ENCODE assay signal across 15 mouse cellular contexts in genomic region chr8:90839725-90840714, GRCm38 (mm10). TPM values are rescaled to one million over a fixed set of nuclear protein-coding genes. Genes with fewer than 3 reads are reported as not detected.
DNase-seq lines count a peak whose midpoint lies in the region; ATAC-seq and TF ChIP-seq lines count a peak whose summit lies in the region.
"Had no signal": no experiment of that assay in that cellular context is flagged by ENCODE, and none has a peak within 500 bp of the region (broad histone marks: within the 10 kb centered on the region; RNA-seq: fewer than 3 reads in every experiment).

No protein-coding gene starts in this region.

- no peak overlapping the region for H3K4me3 ChIP-seq in kidney, embryonic 15.5 days (replicated peaks)
- peak overlapping the region; percentile 46 to 63 (median 55) for H3K4me3 ChIP-seq in CH12.LX (replicated peaks in 1 of 3; ENCODE audit: low read depth in 2 of 3, low read length in 2 of 3, poor library complexity in 1 of 3)
- no peak overlapping the region for H3K4me3 ChIP-seq in limb, embryonic 10.5 days
- no peak overlapping the region for H3K4me3 ChIP-seq in hindbrain, embryonic 16.5 days (ENCODE audit: low read length)
- H3K4me3 ChIP-seq: heart, adult 2 months; neural tube, embryonic 12.5 days had no signal

- H3K4me1 ChIP-seq in kidney, embryonic 15.5 days: 0 out of 2 replicates have a peak, but pooled peaks cover 3% of the 10 kb centered on the region
- H3K4me1 ChIP-seq in CH12.LX (ENCODE audit: control insufficient read depth in 1 of 2, insufficient read depth in 2 of 2): peaks cover 17 to 71% of the 10 kb centered on the region in 2 experiments
- peaks cover 13% of the 10 kb centered on the region; the same call in 1 of the 2 replicates for H3K4me1 ChIP-seq in limb, embryonic 10.5 days
- no peaks in the 10 kb centered on the region for H3K4me1 ChIP-seq in hindbrain, embryonic 16.5 days (ENCODE audit: control insufficient read depth, insufficient read depth, low read depth, low read length)
- H3K4me1 ChIP-seq: neural tube, embryonic 12.5 days had no signal

- no peaks in the 10 kb centered on the region for H3K36me3 ChIP-seq in kidney, embryonic 15.5 days
- H3K36me3 ChIP-seq in CH12.LX (replicated peaks in 1 of 2; ENCODE audit: control insufficient read depth in 1 of 2, insufficient read depth in 1 of 2, low read length in 1 of 2): peaks cover 12 to 13% of the 10 kb centered on the region in 2 experiments
- H3K36me3 ChIP-seq in limb, embryonic 10.5 days: no peaks in the 10 kb centered on the region
- H3K36me3 ChIP-seq in hindbrain, embryonic 16.5 days (ENCODE audit: control insufficient read depth, insufficient read depth, low read length): no peaks in the 10 kb centered on the region
- H3K36me3 ChIP-seq: neural tube, embryonic 12.5 days had no signal

- 74% methylated on average over 11 of the region's 11 CpGs for WGBS in kidney, embryonic 15.5 days
- 82% methylated on average over 11 of the region's 11 CpGs for WGBS in limb, embryonic 10.5 days
- WGBS in hindbrain, embryonic 16.5 days: 77% methylated on average over 11 of the region's 11 CpGs

- H3K4me2 ChIP-seq in kidney, embryonic 15.5 days: no peak overlapping the region
- peak overlapping the region; percentile 60 for H3K4me2 ChIP-seq in CH12.LX (ENCODE audit: insufficient read depth, low read depth, poor library complexity, severe bottlenecking)
- H3K4me2 ChIP-seq in hindbrain, embryonic 16.5 days (ENCODE audit: low read length): no peak overlapping the region
- H3K4me2 ChIP-seq: hindbrain, embryonic 14.5 days; neural tube, embryonic 12.5 days had no signal

- DNase-seq in kidney, adult 9 months: peak; percentile 43
- peak; percentile 79 for DNase-seq in CH12.LX (ENCODE audit: extremely low read depth)
- peak; percentile 96 for DNase-seq in Muller cell, postnatal 12 days (ENCODE audit: inconsistent ontology term)
- DNase-seq in limb, embryonic 10.5 days (ENCODE audit: low spot score): no peak
- DNase-seq in cerebellum, postnatal 36 days: no peak
- no peak for DNase-seq in left cerebral cortex, postnatal 10 days (ENCODE audit: extremely low spot score in 1 of 2, low spot score in 2 of 2)
- DNase-seq: cerebellum, adult 9-10 months; heart, adult 2 months; right cerebral cortex, postnatal 4 days had no signal

- peak; percentile 65 for TF ChIP-seq EP300 in CH12.LX (IDR thresholded peaks at IDR 0.05; ENCODE audit: low read length)

- no peak; the same call in none of the 2 replicates for TF ChIP-seq RAD21 in CH12.LX (IDR thresholded peaks at IDR 0.05; ENCODE audit: low read depth, low read length)

- no peaks in the 10 kb centered on the region for H3K9me3 ChIP-seq in kidney, embryonic 15.5 days (replicated peaks)
- no peaks in the 10 kb centered on the region for H3K9me3 ChIP-seq in CH12.LX (replicated peaks; ENCODE audit: low read length)
- no peaks in the 10 kb centered on the region for H3K9me3 ChIP-seq in limb, embryonic 10.5 days (replicated peaks)
- no peaks in the 10 kb centered on the region for H3K9me3 ChIP-seq in hindbrain, embryonic 16.5 days (ENCODE audit: control insufficient read depth, low read length)
- H3K9me3 ChIP-seq: neural tube, embryonic 12.5 days had no signal

- in situ Hi-C loops in CH12.LX (cut with MboI; ENCODE audit: low pct_ligation_motif_present, low pct_unique_long_range_greater_than_20kb, low sequenced_read_pairs): loop anchor here (5.0 kb wide), 1 partner anchor 32 kb away; no protein-coding TSS in a partner anchor

- intact Hi-C loops in left cerebral cortex, postnatal 10 days (cut with DNase I): no loop called here

- TF ChIP-seq POLR2A in CH12.LX (IDR thresholded peaks at IDR 0.05; ENCODE audit: low read depth, low read length): no peak; the same call in none of the 2 replicates

- no peak for TF ChIP-seq CTCF in CH12.LX (conservative IDR thresholded peaks at IDR 0.05 in 1 of 2, IDR thresholded peaks at IDR 0.05 in 1 of 2; ENCODE audit: low read depth in 2 of 2, low read length in 2 of 2)

- dilution Hi-C loops in CH12.LX (cut with MboI; ENCODE audit: extremely low pct_ligation_motif_present, extremely low pct_unique_long_range_greater_than_20kb, low sequenced_read_pairs): no loop called here

- no peak for ATAC-seq in kidney, embryonic 15.5 days (replicated peaks; ENCODE audit: low FRiP score)
- no peak for ATAC-seq in hindbrain, embryonic 16.5 days

- no peaks in the 10 kb centered on the region for H3K27me3 ChIP-seq in kidney, embryonic 15.5 days
- H3K27me3 ChIP-seq in CH12.LX (replicated peaks): no peaks in the 10 kb centered on the region
- no peaks in the 10 kb centered on the region for H3K27me3 ChIP-seq in limb, embryonic 10.5 days (ENCODE audit: low read depth, poor library complexity, severe bottlenecking)
- H3K27me3 ChIP-seq in hindbrain, embryonic 16.5 days (replicated peaks; ENCODE audit: control insufficient read depth, insufficient read depth, low read length): no peaks in the 10 kb centered on the region
- H3K27me3 ChIP-seq: neural tube, embryonic 12.5 days had no signal

- H3K9ac ChIP-seq in kidney, embryonic 15.5 days: no peak overlapping the region
- peak overlapping the region; percentile 78 for H3K9ac ChIP-seq in CH12.LX (ENCODE audit: insufficient read depth, low read depth)
- no peak overlapping the region for H3K9ac ChIP-seq in hindbrain, embryonic 16.5 days (ENCODE audit: low read depth, low read length)
- H3K9ac ChIP-seq: hindbrain, embryonic 14.5 days; neural tube, embryonic 12.5 days had no signal

- peaks cover 29% of the 10 kb centered on the region for H3K79me2 ChIP-seq in CH12.LX (replicated peaks; ENCODE audit: control insufficient read depth, extremely low read depth, insufficient read depth, poor library complexity, severe bottlenecking)

- H3K27ac ChIP-seq in kidney, embryonic 15.5 days: no peak overlapping the region
- H3K27ac ChIP-seq in CH12.LX (ENCODE audit: insufficient read depth, low read depth): peak overlapping the region; percentile 93
- 0 out of 2 replicates have a peak overlapping the region, but pooled peaks have one; percentile 5 for H3K27ac ChIP-seq in limb, embryonic 10.5 days
- H3K27ac ChIP-seq in hindbrain, embryonic 16.5 days (ENCODE audit: low read depth, low read length): no peak overlapping the region
- H3K27ac ChIP-seq: hindbrain, embryonic 14.5 days; neural tube, embryonic 12.5 days had no signal

TF ChIP-seq in CH12.LX, 34 proteins besides CTCF, POLR2A, EP300 and RAD21:
- TF ChIP-seq ELF1 (IDR thresholded peaks at IDR 0.05; ENCODE audit: low read depth, low read length) (peak; percentile 88), NELFE (IDR thresholded peaks at IDR 0.05; ENCODE audit: low read depth, low read length) (peak; percentile 11; the same call in 1 of the 2 replicates), IRF4 (IDR thresholded peaks at IDR 0.05; ENCODE audit: low read depth, low read length) (peak; percentile 82), TBP (conservative IDR thresholded peaks at IDR 0.05; ENCODE audit: low read depth, low read length) (peak; percentile 40; the same call in 1 of the 2 replicates), ZNF384 (IDR thresholded peaks at IDR 0.05; ENCODE audit: low read depth, low read length) (peak; percentile 84), MAX (IDR thresholded peaks at IDR 0.05; ENCODE audit: low read length) (no peak), MEF2A (IDR thresholded peaks at IDR 0.05; ENCODE audit: borderline replicate concordance, low read depth, low read length) (peak; percentile 34; the same call in 1 of the 2 replicates), RCOR1 (conservative IDR thresholded peaks at IDR 0.05; ENCODE audit: low read depth, low read length) (0 out of 2 replicates have a peak, but pooled peaks have one; percentile 16), HCFC1 (IDR thresholded peaks at IDR 0.05; ENCODE audit: low read depth, low read length) (peak; percentile 60), BHLHE40 (IDR thresholded peaks at IDR 0.05; ENCODE audit: low read depth, low read length) (peak; percentile 69), JUN (IDR thresholded peaks at IDR 0.05; ENCODE audit: insufficient read depth, low read depth, low read length) (no peak), MAZ (IDR thresholded peaks at IDR 0.05; ENCODE audit: low read depth, low read length) (0 out of 2 replicates have a peak, but pooled peaks have one; percentile 19), GABPA (IDR thresholded peaks at IDR 0.05; ENCODE audit: insufficient replicate concordance, low read depth, low read length) (no peak), PAX5 (IDR thresholded peaks at IDR 0.05; ENCODE audit: low read length) (no peak), ETS1 (conservative IDR thresholded peaks at IDR 0.05; ENCODE audit: low read depth, low read length) (peak; percentile 56), KAT2A (IDR thresholded peaks at IDR 0.05; ENCODE audit: insufficient replicate concordance, low read length) (no peak), CHD2 (IDR thresholded peaks at IDR 0.05; ENCODE audit: low read length) (peak; percentile 71), TCF12 (IDR thresholded peaks at IDR 0.05; ENCODE audit: low read depth, low read length) (peak; percentile 77), SIN3A (IDR thresholded peaks at IDR 0.05; ENCODE audit: low read length) (peak; percentile 1), MXI1 (IDR thresholded peaks at IDR 0.05; ENCODE audit: low read depth, low read length) (no peak; the same call in none of the 2 replicates), SMC3 (IDR thresholded peaks at IDR 0.05; ENCODE audit: low read depth, low read length) (no peak; the same call in 1 of the 2 replicates)
TF ChIP-seq in CH12.LX: peak in this region for 14.

RNA-seq across cellular contexts. Expression of gene Chd9, which starts 11.9 kb away (rescaled TPM):
- polyA plus RNA-seq in kidney, embryonic 15.5 days (2015; fragmentation: Nextera tagmentation; extraction: Ambion mirVana): 74.6 and 80.4 TPM in 2 replicates
- total RNA-seq in CH12.LX (2012; rRNA removed) (15.1 and 17.2 TPM in 2 replicates), CH12.LX (2014; rRNA removed) (11.8 and 12.7 TPM in 2 replicates)
- 52.5 and 188 TPM in 2 replicates for polyA plus RNA-seq in CH12.LX (2012; ENCODE audit: insufficient read length, low read depth)
- polyA plus RNA-seq in limb, embryonic 10.5 days (2016; fragmentation: Nextera tagmentation; extraction: Ambion mirVana): 35.8 and 45.5 TPM in 2 replicates
- total RNA-seq in left cerebral cortex, postnatal 10 days (2021): 100 to 1,000 TPM in 1 of 2 experiments, 10 to 100 TPM in 1; 97.6 to 104 TPM
- 97.1 and 101 TPM in 2 replicates for polyA plus RNA-seq in hindbrain, embryonic 16.5 days (2015; fragmentation: Nextera tagmentation; extraction: Ambion mirVana)

RNA-seq across cellular contexts. Expression of gene Gm19935, which starts 22.8 kb away (rescaled TPM):
- polyA plus RNA-seq in kidney, embryonic 15.5 days (2015; fragmentation: Nextera tagmentation; extraction: Ambion mirVana): not detected in 2 replicates
- total RNA-seq in CH12.LX (2012; rRNA removed) (not detected in 2 replicates), CH12.LX (2014; rRNA removed) (not detected in 2 replicates)
- not detected in 2 replicates for polyA plus RNA-seq in CH12.LX (2012; ENCODE audit: insufficient read length, low read depth)
- polyA plus RNA-seq in limb, embryonic 10.5 days (2016; fragmentation: Nextera tagmentation; extraction: Ambion mirVana): not detected in 2 replicates
- total RNA-seq in left cerebral cortex, postnatal 10 days (2021): under 1 TPM; 0.47 to 0.73 TPM
- polyA plus RNA-seq in hindbrain, embryonic 16.5 days (2015; fragmentation: Nextera tagmentation; extraction: Ambion mirVana): 3.1 and 5.1 TPM in 2 replicates
- total RNA-seq: heart, adult 2 months; megakaryocyte-erythroid progenitor cell, adult 5-6 weeks had no signal
- polyA plus RNA-seq: limb, embryonic 11.5 days had no signal

Comparison
In these comparisons a context has a peak if more than half of its experiments do, and no peak if none do; other contexts are left out.
1. DNase-seq: peak in kidney, adult 9 months (single experiment), CH12.LX (single experiment) and Muller cell, postnatal 12 days (single experiment); none in limb, embryonic 10.5 days (single experiment), cerebellum, postnatal 36 days (0 of 2) and left cerebral cortex, postnatal 10 days (0 of 2).
2. H3K27ac ChIP-seq: peak in CH12.LX (single experiment) and limb, embryonic 10.5 days (single experiment); none in kidney, embryonic 15.5 days (single experiment) and hindbrain, embryonic 16.5 days (single experiment).
3. H3K4me3 ChIP-seq: peak in CH12.LX (3 of 3); none in kidney, embryonic 15.5 days (single experiment), limb, embryonic 10.5 days (single experiment) and hindbrain, embryonic 16.5 days (single experiment).